Mouse (Mus musculus) layer of hippocampus, adult 9-10 months (tissue): ENCODE data around the gene Gpc3.
A peak's percentile ranks its signal among the peaks of the same experiment; 100 is the strongest.
"Not testable (repeated sequence)": the region's sequence is repeated elsewhere in the genome, so short reads cannot be mapped to it uniquely, and the experiment has no call there.

ENCODE experiments used
- DNase-seq: peaks from one replicate; pipeline ENCODE4 v3.0.0; 2022; ENCODE audit warnings: low spot score

The Gpc3 gene

GRCm38 (mm10) chrX:52401188-52401587 is 212.6 kb downstream of the Gpc3 start:
- DNase-seq, result no peak

- no peak for DNase-seq
Measured at GRCm38 (mm10) chrX:52375129-52375528, 238.6 kb downstream of the Gpc3 start.

- DNase-seq, result no peak
Measured at GRCm38 (mm10) chrX:52374209-52374608, 239.5 kb downstream of the Gpc3 start.

GRCm38 (mm10) chrX:52372436-52372835 is 241.3 kb downstream of the Gpc3 start:
- no peak for DNase-seq

DNA sequence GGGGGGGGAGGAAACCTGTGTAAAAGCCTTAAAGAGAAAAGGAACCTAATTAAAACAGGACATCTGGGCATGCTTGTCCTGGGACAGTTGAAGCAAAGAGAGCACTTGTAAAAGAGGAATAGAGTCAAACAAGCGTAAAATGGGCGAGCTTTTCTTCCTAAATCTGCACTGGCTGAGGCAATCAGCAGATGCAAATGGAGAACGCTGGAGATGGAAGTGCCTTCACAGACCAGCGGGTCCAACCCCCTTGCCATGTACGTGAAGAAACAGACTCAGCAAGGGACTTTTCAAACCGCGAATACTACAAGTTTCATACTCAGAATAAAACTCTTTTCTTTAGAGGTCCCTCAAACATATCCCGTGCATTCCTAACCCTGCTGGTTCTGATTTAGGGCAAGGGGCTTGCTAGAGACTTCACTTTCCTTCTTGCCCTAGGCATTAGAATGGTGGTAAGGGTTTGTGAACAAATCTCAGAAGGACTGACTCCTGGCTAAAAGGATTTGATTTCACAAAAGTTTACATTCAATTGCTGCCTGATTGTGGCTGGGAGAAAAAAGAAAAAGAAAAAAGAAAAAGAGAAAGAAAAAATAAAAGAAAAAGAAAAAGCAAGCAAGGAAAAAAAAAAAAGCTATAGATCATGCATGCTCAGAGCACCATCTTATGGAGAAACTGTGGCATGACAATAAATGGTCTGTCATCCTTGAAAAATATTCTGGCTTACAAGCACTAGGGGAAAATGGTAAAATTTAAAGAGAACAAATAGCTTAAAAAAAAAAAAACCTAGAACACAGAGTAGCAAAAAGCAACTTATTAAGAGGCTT is 243.6 kb downstream of the Gpc3 start:
- peak; percentile 9 for DNase-seq

DNA sequence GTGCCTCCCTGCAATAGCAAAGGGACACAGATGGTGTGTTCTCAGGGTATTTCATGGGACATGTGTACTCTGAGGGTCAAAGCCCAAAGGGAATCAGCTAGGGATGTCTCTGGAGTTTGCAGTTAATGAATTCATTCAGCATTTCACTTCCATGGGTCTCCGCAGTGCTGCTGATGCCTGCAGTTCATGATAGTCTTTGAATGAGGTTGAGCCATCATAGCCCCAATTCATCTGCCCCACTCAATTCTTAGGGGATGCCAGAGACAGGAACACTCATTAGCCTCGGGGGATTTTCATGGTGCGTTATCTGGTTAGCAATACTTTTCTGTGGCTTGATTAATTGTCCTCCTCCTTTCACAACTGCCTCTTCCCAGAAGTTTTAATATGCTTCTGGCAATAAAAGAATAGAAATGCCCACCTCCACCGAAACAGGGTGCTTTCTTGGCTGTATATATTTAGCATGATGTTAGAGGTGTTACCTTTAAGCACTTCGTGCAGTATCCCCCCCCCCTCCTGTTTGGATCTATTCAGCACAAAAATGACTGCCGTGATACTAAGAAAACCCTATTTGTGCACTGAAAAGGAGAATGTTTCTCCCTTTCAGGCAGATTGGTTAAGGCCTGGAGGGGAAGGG is 244.3 kb downstream of the Gpc3 start:
- DNase-seq, result no peak

DNA sequence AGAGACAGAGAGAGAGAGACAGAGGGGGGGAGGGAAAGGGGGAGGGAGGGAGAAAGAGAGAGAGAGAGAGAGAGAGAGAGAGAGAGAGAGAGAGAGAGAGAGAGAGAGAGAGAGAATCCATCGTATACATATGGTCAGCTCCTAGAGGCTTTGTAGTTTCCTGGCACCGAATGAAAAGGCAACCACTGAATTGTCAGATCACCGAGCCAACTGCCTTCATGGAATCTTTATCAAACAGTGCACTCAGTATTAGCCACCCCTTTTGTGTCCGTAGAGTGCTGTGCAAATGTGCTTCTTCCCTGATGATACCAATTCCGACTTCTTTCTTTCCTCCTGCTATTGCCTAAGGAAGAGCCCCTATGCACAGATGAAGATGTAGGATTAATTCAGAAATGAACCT is 246.9 kb downstream of the Gpc3 start:
- DNase-seq, result no peak

- DNase-seq, result no peak
Measured at GRCm38 (mm10) chrX:52365790-52366189, 248.0 kb downstream of the Gpc3 start.

- no peak for DNase-seq
Measured at GRCm38 (mm10) chrX:52362241-52363011, 251.3 kb downstream of the Gpc3 start.

GRCm38 (mm10) chrX:52352981-52353380 is 260.8 kb downstream of the Gpc3 start:
- no peak for DNase-seq

DNA sequence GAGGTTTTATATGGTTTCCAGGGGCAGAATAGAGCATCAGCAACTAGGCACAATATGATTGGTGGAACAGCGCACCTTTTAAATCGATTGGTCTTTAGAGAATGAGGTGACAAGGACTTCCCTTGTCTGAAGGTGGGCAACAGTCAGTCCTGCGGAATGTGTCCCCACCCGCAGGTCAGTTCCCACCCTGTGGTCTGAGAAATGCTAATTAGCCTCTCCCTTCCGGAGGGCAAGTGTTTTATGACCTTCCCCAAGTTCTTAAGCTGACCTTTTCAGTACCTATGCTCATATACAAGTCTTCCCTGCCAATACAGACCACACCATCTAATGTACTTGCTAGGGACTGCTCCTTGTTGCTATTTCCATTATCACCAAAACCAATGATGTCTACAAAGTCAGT is 263.1 kb downstream of the Gpc3 start:
- not testable (repeated sequence) for DNase-seq

GRCm38 (mm10) chrX:52348773-52349172 is 265.0 kb downstream of the Gpc3 start:
- no peak for DNase-seq

DNA sequence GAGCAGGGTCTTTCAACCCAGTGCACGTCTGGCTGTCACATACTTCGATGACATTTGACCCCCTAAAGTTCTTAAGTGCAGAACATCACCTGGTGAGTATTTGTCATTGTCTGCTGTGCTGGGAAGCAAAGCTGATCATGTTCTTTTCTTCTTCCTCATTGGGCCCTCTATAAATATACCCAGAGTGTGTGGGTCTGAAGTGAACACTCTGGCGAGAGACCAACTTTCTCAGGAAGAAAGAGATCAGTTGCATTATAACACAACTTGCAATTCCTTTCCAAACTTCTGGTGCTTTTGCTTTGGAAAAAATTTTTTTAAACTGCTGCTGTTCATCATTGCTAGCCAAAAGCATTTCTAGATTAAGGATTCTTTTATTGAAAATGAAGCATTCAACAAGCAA is 269.7 kb downstream of the Gpc3 start:
- DNase-seq, result no peak

GRCm38 (mm10) chrX:52340251-52340650 is 273.5 kb downstream of the Gpc3 start:
- DNase-seq, result no peak

GRCm38 (mm10) chrX:52321791-52322190 is 292.0 kb downstream of the Gpc3 start:
- no peak for DNase-seq

DNA sequence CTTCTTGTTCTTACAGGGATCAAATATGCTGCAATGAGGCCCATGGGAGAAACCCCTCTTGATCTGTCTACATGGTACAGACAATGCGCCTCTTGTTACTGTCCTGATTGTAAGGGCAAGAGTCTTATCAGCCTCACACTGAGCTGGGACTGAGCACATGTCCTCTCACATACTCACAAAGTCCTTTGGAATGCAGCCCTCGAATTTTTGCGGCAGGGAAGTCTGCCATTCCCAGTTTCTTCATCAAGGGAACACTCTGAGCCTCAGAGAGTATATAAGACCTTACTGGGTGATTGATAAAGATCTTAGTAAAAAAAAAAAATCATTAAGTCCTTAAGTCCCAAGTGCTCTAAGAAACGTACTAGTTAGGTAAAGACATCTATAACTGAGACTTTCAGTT is 293.1 kb downstream of the Gpc3 start:
- no peak for DNase-seq

DNA sequence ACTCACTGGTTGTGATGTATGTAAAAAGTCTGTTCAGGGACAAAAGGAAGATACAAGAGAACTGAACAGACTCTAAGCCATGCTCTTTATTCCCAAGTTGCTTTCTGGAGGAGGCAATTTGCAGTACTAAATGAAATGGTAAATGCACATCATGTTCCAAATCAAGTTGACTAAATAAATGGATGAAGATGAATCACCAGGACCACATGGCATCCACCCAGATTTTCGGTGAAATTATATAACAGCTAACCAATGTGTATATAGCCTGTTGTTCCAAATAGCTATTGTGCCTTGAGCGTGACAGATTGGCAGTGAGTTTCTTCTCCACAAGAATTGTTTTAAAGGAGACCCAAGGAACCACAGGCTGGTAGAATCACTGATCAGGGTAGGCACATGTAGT is 302.8 kb downstream of the Gpc3 start:
- peak; percentile 51 for DNase-seq

DNA sequence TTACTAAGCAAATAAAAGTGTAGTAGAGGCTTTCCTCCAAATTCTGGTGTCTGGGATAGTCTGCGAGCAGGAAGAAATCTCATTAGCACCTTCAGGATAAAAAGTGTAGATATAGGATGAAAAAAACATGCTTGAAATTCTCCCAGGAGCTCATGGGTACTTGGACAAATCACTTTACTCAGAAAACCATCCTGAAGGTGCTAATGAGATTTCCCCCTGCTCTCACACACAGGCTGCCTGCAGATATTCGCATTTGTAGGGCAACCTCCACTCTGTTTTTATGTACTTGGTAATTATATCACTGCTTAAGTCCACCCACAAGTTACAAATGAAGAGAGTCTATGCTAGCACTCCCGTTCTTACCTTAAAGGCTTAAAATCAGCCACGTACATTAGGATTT is 308.5 kb downstream of the Gpc3 start:
- no peak for DNase-seq

- no peak for DNase-seq
Measured at GRCm38 (mm10) chrX:52288792-52289191, 325.0 kb downstream of the Gpc3 start.

- DNase-seq, result no peak
Measured at GRCm38 (mm10) chrX:52287944-52288343, 325.8 kb downstream of the Gpc3 start.

GRCm38 (mm10) chrX:52282070-52282469 is 331.7 kb downstream of the Gpc3 start:
- no peak for DNase-seq

- DNase-seq, result no peak
Measured at GRCm38 (mm10) chrX:52281103-52281900, 332.4 kb downstream of the Gpc3 start.
